Mouse (Mus musculus) megakaryocyte, embryonic 14.5 days (primary cell): ENCODE results near the gene Psma5.

Source experiments
- FLI1 ChIP-seq: IDR thresholded peaks from 2 replicates; pipeline ENCODE4 v1.6.1; 2012; ENCODE audit warnings: low read length, inconsistent platforms, mixed read lengths
- GATA1 ChIP-seq: IDR thresholded peaks from 3 replicates; pipeline ENCODE4 v1.6.1; 2012; ENCODE audit warnings: mixed read lengths, low read length, inconsistent platforms, borderline replicate concordance

DNA sequence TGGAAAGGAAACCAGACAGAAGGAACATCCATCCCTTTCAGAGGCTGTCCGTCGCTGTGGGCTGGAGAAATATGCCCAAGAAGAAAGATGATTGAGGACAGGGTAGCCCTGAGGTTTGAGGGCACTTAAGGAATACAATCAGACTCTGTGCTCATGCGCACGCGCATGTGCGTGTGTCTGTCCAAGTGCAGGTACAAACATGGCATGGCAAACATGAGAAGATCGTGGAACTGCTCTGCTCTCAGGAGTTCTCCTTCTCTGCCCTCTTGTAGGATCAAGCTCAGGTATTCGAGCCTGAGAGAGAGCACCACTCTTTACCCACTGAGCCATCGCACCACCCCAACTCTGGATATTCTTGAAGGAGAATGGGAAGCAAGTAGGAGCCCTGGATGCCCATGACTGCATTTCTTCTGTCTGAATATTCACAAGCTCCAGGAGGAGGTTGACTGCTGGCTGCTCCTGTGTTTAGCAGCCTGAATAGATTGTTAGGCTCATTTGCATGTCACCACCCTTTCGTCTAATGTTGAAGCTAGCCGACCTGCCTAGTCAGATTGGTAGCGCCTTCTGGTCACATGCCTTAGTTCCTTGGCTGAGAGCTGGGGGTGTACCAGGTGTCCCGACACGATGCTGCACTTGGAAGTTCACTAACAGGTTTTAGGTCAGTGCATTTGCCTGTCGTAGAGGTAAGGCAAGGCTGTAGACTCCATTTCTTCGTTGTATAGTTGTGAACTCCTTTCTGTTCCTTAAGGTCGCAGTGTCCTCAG, 34.5 kb downstream of the Psma5 start:
- TF ChIP-seq GATA1 (no peak), FLI1 (no peak)
